Mouse (Mus musculus): ENCODE results near the gene Lama2. TPM values are rescaled to one million over a fixed set of nuclear protein-coding genes. Genes with fewer than 3 reads are reported as not detected.
A peak's percentile ranks its signal among the peaks of the same experiment; 100 is the strongest.
"Not testable (repeated sequence)": the region's sequence is repeated elsewhere in the genome, so short reads cannot be mapped to it uniquely, and the experiment has no call there.

Lama2 gene
- polyA plus RNA-seq, 1 experiment from 2014 or later, result 9.4 TPM

DNA sequence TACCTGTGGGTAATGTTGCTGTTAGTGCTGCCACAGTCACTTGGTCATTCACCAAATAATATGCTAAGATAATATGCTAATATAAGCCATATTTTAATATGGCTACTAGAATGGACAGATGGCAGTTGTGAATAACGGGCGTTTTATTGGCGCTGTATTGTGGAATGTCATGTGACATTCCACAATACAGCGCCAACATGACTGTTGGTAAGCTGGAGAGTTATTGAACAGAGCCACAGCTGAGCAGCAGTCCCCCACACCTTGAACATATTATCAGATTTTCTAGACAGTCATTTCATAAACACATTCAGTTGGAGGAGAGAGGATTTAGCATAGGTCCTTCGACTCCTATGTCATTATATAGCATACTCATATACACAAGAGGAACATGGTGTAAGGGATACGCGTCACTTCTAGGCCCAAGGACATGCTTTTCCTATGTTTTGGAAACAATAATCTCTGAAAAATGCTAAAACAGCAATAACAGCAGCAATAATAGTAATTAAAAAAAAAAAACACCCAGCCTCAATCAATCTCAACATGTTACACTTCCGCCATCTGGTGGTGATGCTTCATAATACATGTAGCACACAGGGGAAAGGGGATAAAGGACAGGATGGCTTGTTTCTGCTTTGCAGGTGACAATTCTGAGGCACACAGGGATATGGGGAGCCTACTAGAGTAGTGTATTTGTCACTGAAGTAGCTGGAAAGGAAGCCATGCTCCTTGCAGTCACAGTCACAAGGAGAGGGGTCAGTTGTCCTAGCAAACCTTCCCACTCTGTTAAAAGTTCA is 624.2 kb downstream of the Lama2 start:
- Histone ChIP-seq H3K4me2 (ENCODE audit: low read depth) (no peak overlapping the region), H3K4me1 (ENCODE audit: control insufficient read depth, insufficient read depth, low read length) (no peaks in the 10 kb centered on the region), H3K9ac (ENCODE audit: low read length) (no peak overlapping the region), H3K4me3 (ENCODE audit: low read depth, low read length) (no peak overlapping the region), H3K27me3 (ENCODE audit: control insufficient read depth, insufficient read depth, low read length) (no peaks in the 10 kb centered on the region), H3K27ac (ENCODE audit: low read depth, low read length) (no peak overlapping the region), H3K9me3 (ENCODE audit: control insufficient read depth, low read length) (no peaks in the 10 kb centered on the region), H3K36me3 (ENCODE audit: control insufficient read depth, insufficient read depth, low read length) (no peaks in the 10 kb centered on the region)
- ATAC-seq (ENCODE audit: insufficient read depth, low FRiP score, low TSS enrichment) (0 out of 2 replicates have a peak, but pooled peaks have one; percentile 17), DNase-seq (ENCODE audit: low spot score) (peak; percentile 42)
- WGBS, result 79% methylated on average over 8 of the region's 8 CpGs

DNA sequence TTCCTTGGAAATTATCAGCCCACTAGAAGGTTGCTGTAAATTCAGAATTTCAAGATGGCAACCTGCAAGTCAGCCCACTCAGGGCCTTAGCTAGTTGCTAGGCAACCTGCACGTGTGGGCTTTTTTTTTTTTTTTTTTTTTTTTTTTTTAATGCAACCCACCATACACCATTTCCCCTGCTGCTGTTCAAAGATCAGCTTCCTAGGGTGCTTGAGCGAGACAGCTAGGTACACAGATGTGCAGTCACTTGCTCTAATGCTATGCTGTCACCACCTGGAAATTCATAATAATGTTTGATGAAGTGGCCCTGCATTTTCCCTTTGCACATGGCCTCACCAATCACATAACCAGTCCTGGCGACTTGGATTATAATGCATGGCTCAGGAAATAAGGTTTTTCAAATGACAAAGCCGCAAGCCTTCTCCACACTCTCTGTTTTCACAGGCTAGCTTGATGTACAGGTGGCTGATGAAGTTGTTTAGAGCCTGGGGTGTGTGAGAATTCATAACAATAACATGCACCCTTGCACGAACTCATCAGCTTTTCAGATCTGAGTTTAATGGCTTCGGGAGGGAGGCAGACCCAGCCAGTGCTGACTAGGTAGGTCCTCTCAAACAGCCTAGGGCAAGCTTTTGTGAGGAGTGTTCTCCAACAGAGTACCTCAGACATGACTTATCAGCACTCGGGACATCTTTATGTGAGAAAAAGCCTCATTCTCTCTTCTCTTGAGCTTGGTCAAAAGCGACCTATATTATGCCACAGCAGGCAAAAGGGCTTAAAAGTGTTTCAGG is 625.4 kb downstream of the Lama2 start:
- DNase-seq (ENCODE audit: low spot score), result no peak
- Histone ChIP-seq H3K4me1 (ENCODE audit: control insufficient read depth, insufficient read depth, low read length) (no peaks in the 10 kb centered on the region), H3K27ac (ENCODE audit: low read depth, low read length) (no peak overlapping the region), H3K27me3 (ENCODE audit: control insufficient read depth, insufficient read depth, low read length) (no peaks in the 10 kb centered on the region), H3K9ac (ENCODE audit: low read length) (no peak overlapping the region), H3K4me2 (ENCODE audit: low read depth) (no peak overlapping the region), H3K36me3 (ENCODE audit: control insufficient read depth, insufficient read depth, low read length) (no peaks in the 10 kb centered on the region), H3K9me3 (ENCODE audit: control insufficient read depth, low read length) (no peaks in the 10 kb centered on the region), H3K4me3 (ENCODE audit: low read depth, low read length) (no peak overlapping the region)
- ATAC-seq (ENCODE audit: insufficient read depth, low FRiP score, low TSS enrichment), result 0 out of 2 replicates have a peak, but pooled peaks have one; percentile 20
- 64% methylated on average over 8 of the region's 8 CpGs for WGBS

GRCm38 (mm10) chr10:26985451-26985850 is 634.1 kb downstream of the Lama2 start:
- H3K4me1 ChIP-seq (ENCODE audit: control insufficient read depth, insufficient read depth, low read length), result no peaks in the 10 kb centered on the region
- H3K36me3 ChIP-seq (ENCODE audit: control insufficient read depth, insufficient read depth, low read length), result no peaks in the 10 kb centered on the region
- H3K9me3 ChIP-seq (ENCODE audit: control insufficient read depth, low read length), result no peaks in the 10 kb centered on the region
- H3K27ac ChIP-seq (ENCODE audit: low read depth, low read length), result no peak overlapping the region
- WGBS, result 66% methylated on average over 1 of the region's 1 CpGs
- no peak overlapping the region for H3K9ac ChIP-seq (ENCODE audit: low read length)
- no peaks in the 10 kb centered on the region for H3K27me3 ChIP-seq (ENCODE audit: control insufficient read depth, insufficient read depth, low read length)
- no peak for DNase-seq (ENCODE audit: low spot score)
- no peak overlapping the region for H3K4me2 ChIP-seq (ENCODE audit: low read depth)
- no peak overlapping the region for H3K4me3 ChIP-seq (ENCODE audit: low read depth, low read length)
- ATAC-seq (ENCODE audit: insufficient read depth, low FRiP score, low TSS enrichment), result no peak

- not testable (repeated sequence) for H3K9me3 ChIP-seq (ENCODE audit: control insufficient read depth, low read length); H3K27me3 ChIP-seq (ENCODE audit: control insufficient read depth, insufficient read depth, low read length); DNase-seq (ENCODE audit: low spot score); H3K4me1 ChIP-seq (ENCODE audit: control insufficient read depth, insufficient read depth, low read length); H3K36me3 ChIP-seq (ENCODE audit: control insufficient read depth, insufficient read depth, low read length); ATAC-seq (ENCODE audit: insufficient read depth, low FRiP score, low TSS enrichment); H3K9ac ChIP-seq (ENCODE audit: low read length); H3K4me3 ChIP-seq (ENCODE audit: low read depth, low read length); H3K27ac ChIP-seq (ENCODE audit: low read depth, low read length); H3K4me2 ChIP-seq (ENCODE audit: low read depth)
- WGBS, result 80% methylated on average over 5 of the region's 5 CpGs
Measured at GRCm38 (mm10) chr10:26984082-26984481, 635.5 kb downstream of the Lama2 start.

DNA sequence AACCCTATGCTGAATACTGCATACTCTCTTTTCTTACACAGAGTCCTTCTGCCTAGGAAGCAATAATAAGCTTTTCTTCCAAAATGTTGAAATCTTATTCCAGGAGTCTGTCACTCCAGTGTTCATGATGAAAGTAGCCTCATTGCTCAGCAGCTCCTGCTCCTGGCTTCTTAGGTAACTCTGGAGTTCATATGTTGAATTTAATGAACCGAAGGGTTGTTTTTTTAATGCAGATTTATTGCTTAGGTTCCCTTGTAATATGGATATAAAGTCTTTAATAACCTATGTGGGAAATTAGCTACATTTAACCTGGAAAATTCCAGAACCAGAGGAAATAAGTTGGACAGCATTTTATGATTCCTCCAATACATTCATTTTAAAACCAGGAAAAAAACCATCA is 636.0 kb downstream of the Lama2 start:
- H3K9me3 ChIP-seq (ENCODE audit: control insufficient read depth, low read length), result no peaks in the 10 kb centered on the region
- ATAC-seq (ENCODE audit: insufficient read depth, low FRiP score, low TSS enrichment) (no peak), DNase-seq (ENCODE audit: low spot score) (no peak)
- no peak overlapping the region for H3K9ac ChIP-seq (ENCODE audit: low read length)
- H3K4me2 ChIP-seq (ENCODE audit: low read depth), result no peak overlapping the region
- no peaks in the 10 kb centered on the region for H3K36me3 ChIP-seq (ENCODE audit: control insufficient read depth, insufficient read depth, low read length)
- no peak overlapping the region for H3K4me3 ChIP-seq (ENCODE audit: low read depth, low read length)
- H3K27ac ChIP-seq (ENCODE audit: low read depth, low read length), result no peak overlapping the region
- no peaks in the 10 kb centered on the region for H3K27me3 ChIP-seq (ENCODE audit: control insufficient read depth, insufficient read depth, low read length)
- H3K4me1 ChIP-seq (ENCODE audit: control insufficient read depth, insufficient read depth, low read length), result no peaks in the 10 kb centered on the region
- 86% methylated on average over 1 of the region's 1 CpGs for WGBS

DNA sequence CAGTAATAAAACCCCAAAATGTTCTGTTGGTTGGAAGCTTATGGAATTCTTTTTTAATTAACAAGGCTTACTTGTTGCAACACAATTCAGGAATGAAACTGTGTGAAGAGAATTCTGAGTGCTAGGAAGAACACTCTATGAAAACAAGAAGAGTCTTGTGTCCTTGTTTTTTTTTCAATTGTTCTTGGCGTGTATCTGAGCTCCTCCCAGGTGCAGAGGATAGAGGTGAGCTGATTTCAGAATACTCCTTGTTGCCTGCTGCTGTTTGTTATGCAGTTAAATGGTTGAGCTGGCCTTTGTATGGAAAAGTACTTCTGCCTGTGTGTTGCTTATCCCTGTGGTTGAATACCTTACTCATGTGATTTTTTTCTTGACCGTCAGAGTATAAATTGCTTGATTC is 636.9 kb downstream of the Lama2 start:
- Histone ChIP-seq H3K36me3 (ENCODE audit: control insufficient read depth, insufficient read depth, low read length) (no peaks in the 10 kb centered on the region), H3K4me3 (ENCODE audit: low read depth, low read length) (no peak overlapping the region), H3K4me1 (ENCODE audit: control insufficient read depth, insufficient read depth, low read length) (no peaks in the 10 kb centered on the region), H3K9ac (ENCODE audit: low read length) (no peak overlapping the region), H3K9me3 (ENCODE audit: control insufficient read depth, low read length) (no peaks in the 10 kb centered on the region), H3K4me2 (ENCODE audit: low read depth) (no peak overlapping the region), H3K27me3 (ENCODE audit: control insufficient read depth, insufficient read depth, low read length) (no peaks in the 10 kb centered on the region), H3K27ac (ENCODE audit: low read depth, low read length) (no peak overlapping the region)
- 85% methylated on average over 2 of the region's 2 CpGs for WGBS
- DNase-seq (ENCODE audit: low spot score) (no peak), ATAC-seq (ENCODE audit: insufficient read depth, low FRiP score, low TSS enrichment) (no peak)

DNA sequence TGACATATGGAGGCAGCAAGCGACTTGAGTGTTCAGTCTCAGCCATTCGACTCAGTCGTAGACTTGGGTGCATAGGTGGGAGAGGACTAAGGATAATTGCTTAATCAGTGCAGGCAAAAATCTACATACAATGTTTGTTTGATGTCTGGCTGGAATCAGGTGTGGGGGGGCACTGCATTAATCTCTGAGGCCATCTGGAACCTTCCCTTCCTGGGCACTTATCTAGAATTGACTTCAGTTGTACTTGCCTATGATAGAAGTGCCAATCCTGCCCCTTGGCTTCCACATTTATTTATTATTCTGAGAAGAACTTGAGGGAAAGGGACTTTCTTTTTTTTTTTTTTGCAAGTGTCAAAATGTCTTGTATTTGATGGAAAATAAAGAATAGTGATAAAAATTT is 644.2 kb downstream of the Lama2 start:
- H3K9ac ChIP-seq (ENCODE audit: low read length), result no peak overlapping the region
- no peak overlapping the region for H3K27ac ChIP-seq (ENCODE audit: low read depth, low read length)
- no peak for ATAC-seq (ENCODE audit: insufficient read depth, low FRiP score, low TSS enrichment)
- H3K9me3 ChIP-seq (ENCODE audit: control insufficient read depth, low read length), result no peaks in the 10 kb centered on the region
- no peaks in the 10 kb centered on the region for H3K36me3 ChIP-seq (ENCODE audit: control insufficient read depth, insufficient read depth, low read length)
- DNase-seq (ENCODE audit: low spot score), result no peak
- H3K4me2 ChIP-seq (ENCODE audit: low read depth), result no peak overlapping the region
- no peaks in the 10 kb centered on the region for H3K4me1 ChIP-seq (ENCODE audit: control insufficient read depth, insufficient read depth, low read length)
- H3K4me3 ChIP-seq (ENCODE audit: low read depth, low read length), result no peak overlapping the region
- H3K27me3 ChIP-seq (ENCODE audit: control insufficient read depth, insufficient read depth, low read length), result no peaks in the 10 kb centered on the region
- 92% methylated on average over 3 of the region's 3 CpGs for WGBS

GRCm38 (mm10) chr10:26974224-26974623 is 645.3 kb downstream of the Lama2 start:
- no peaks in the 10 kb centered on the region for H3K4me1 ChIP-seq (ENCODE audit: control insufficient read depth, insufficient read depth, low read length)
- no peak for ATAC-seq (ENCODE audit: insufficient read depth, low FRiP score, low TSS enrichment)
- WGBS, result 97% methylated on average over 1 of the region's 1 CpGs
- no peaks in the 10 kb centered on the region for H3K36me3 ChIP-seq (ENCODE audit: control insufficient read depth, insufficient read depth, low read length)
- H3K4me3 ChIP-seq (ENCODE audit: low read depth, low read length), result no peak overlapping the region
- no peak overlapping the region for H3K27ac ChIP-seq (ENCODE audit: low read depth, low read length)
- no peak overlapping the region for H3K9ac ChIP-seq (ENCODE audit: low read length)
- DNase-seq (ENCODE audit: low spot score), result no peak
- H3K4me2 ChIP-seq (ENCODE audit: low read depth), result no peak overlapping the region
- no peaks in the 10 kb centered on the region for H3K9me3 ChIP-seq (ENCODE audit: control insufficient read depth, low read length)
- no peaks in the 10 kb centered on the region for H3K27me3 ChIP-seq (ENCODE audit: control insufficient read depth, insufficient read depth, low read length)

- H3K4me2 ChIP-seq (ENCODE audit: low read depth), result no peak overlapping the region
- no peak overlapping the region for H3K27ac ChIP-seq (ENCODE audit: low read depth, low read length)
- no peaks in the 10 kb centered on the region for H3K27me3 ChIP-seq (ENCODE audit: control insufficient read depth, insufficient read depth, low read length)
- H3K4me1 ChIP-seq (ENCODE audit: control insufficient read depth, insufficient read depth, low read length), result no peaks in the 10 kb centered on the region
- H3K9ac ChIP-seq (ENCODE audit: low read length), result no peak overlapping the region
- H3K36me3 ChIP-seq (ENCODE audit: control insufficient read depth, insufficient read depth, low read length), result no peaks in the 10 kb centered on the region
- ATAC-seq (ENCODE audit: insufficient read depth, low FRiP score, low TSS enrichment) (no peak), DNase-seq (ENCODE audit: low spot score) (no peak)
- 85% methylated on average over 2 of the region's 2 CpGs for WGBS
- no peak overlapping the region for H3K4me3 ChIP-seq (ENCODE audit: low read depth, low read length)
- no peaks in the 10 kb centered on the region for H3K9me3 ChIP-seq (ENCODE audit: control insufficient read depth, low read length)
Measured at GRCm38 (mm10) chr10:26973575-26973974, 646.0 kb downstream of the Lama2 start.
